Mouse (Mus musculus): ENCODE data around the gene Bmyc.

DNA sequence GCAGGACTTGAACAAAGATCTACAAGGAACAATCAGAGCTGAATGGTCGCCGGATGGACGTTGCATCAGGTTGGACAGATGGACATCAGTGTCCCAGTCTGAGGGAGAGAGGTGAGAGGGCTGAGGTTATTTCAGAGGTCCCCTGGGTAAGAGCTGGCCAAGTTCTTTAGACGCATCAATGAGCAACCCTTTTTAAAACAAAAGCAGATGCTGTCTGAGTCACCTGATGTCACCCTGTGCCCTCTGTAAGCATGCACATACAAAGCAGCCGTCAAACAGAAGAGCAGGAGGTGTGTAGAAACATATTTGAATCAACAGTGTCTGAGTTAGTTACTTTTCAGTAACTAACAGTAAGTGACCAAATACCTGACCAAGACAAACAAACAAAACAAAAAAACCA is 42.4 kb upstream of the Bmyc start:
- no peak for TF ChIP-seq CTCF (IDR thresholded peaks at IDR 0.05; ENCODE audit: low read depth, low read length)
- no peak for TF ChIP-seq EP300 (IDR thresholded peaks at IDR 0.05; ENCODE audit: insufficient read depth, low read depth, low read length)
